Comparison of ENCODE assay signal across 8 mouse cellular contexts in the genomic region with DNA sequence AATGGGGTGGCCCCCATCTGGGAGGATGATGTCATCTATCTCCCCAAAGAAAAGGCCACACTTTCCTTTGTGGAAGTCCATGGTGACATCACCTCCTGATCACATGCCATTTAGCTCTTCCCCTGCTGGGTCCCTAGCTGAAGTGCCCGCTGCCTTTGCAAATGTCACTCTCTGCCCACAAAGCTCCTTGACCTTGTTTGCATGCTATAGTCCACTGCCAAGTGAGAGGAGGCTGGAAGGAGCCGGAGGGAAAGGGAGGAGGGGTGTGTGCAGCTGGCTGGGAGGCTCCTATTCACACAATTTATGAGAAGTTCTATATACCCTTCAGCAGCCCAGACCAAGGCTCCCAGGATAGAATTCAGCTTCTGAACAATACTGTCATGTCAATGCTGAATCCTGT.
DNase-seq lines count a peak whose midpoint lies in the region; ATAC-seq and TF ChIP-seq lines count a peak whose summit lies in the region.

No protein-coding gene starts in this region.

- peak; percentile 54 for DNase-seq in gastrocnemius, adult 18-20 months (ENCODE audit: low spot score)
- no peak for DNase-seq in gastrocnemius, adult 8-10 months (ENCODE audit: low spot score in 2 of 2)
- peak; percentile 52 for DNase-seq in gastrocnemius, adult 2 months
- peak; percentile 70 for DNase-seq in midbrain, embryonic 14.5 days
- DNase-seq in c-Kit-positive CD71-positive TER-119-positive erythroid progenitor cells, embryonic 14.5 days (ENCODE audit: low spot score), result no peak

- TF ChIP-seq CTCF in gastrocnemius, adult 2 months (IDR thresholded peaks at IDR 0.05), result no peak
- TF ChIP-seq CTCF in intestine, postnatal 0 days (IDR thresholded peaks at IDR 0.05; ENCODE audit: low read depth), result no peak

- H3K27me3 ChIP-seq in hindbrain, embryonic 15.5 days, result no peaks in the 10 kb centered on the region
- H3K27me3 ChIP-seq in midbrain, embryonic 14.5 days (ENCODE audit: control insufficient read depth, insufficient read depth, low read length), result no peaks in the 10 kb centered on the region
- no peaks in the 10 kb centered on the region for H3K27me3 ChIP-seq in intestine, postnatal 0 days (replicated peaks; ENCODE audit: control insufficient read depth, insufficient read depth, low read length)

- no peaks in the 10 kb centered on the region for H3K36me3 ChIP-seq in hindbrain, embryonic 15.5 days
- no peaks in the 10 kb centered on the region for H3K36me3 ChIP-seq in midbrain, embryonic 14.5 days (ENCODE audit: control insufficient read depth, insufficient read depth, low read length)
- H3K36me3 ChIP-seq in intestine, postnatal 0 days (ENCODE audit: control insufficient read depth, insufficient read depth), result no peaks in the 10 kb centered on the region

- H3K4me3 ChIP-seq in brown adipose tissue, adult 24 weeks (ENCODE audit: insufficient read depth, low read depth, low read length), result no peak overlapping the region
- H3K4me3 ChIP-seq in gastrocnemius, adult 2 months, result no peak overlapping the region
- H3K4me3 ChIP-seq in hindbrain, embryonic 15.5 days, result no peak overlapping the region
- no peak overlapping the region for H3K4me3 ChIP-seq in midbrain, embryonic 14.5 days (replicated peaks; ENCODE audit: low read depth, low read length)
- H3K4me3 ChIP-seq in intestine, postnatal 0 days (ENCODE audit: low read depth, low read length), result no peak overlapping the region

- H3K9ac ChIP-seq in hindbrain, embryonic 15.5 days, result no peak overlapping the region
- no peak overlapping the region for H3K9ac ChIP-seq in midbrain, embryonic 14.5 days (replicated peaks; ENCODE audit: low read length)
- H3K9ac ChIP-seq in intestine, postnatal 0 days (ENCODE audit: low read depth, low read length), result no peak overlapping the region

- peak; percentile 90 for ATAC-seq in hindbrain, embryonic 15.5 days (ENCODE audit: low FRiP score, low read depth)
- ATAC-seq in midbrain, embryonic 14.5 days (ENCODE audit: low FRiP score, low TSS enrichment), result peak; percentile 77
- no peak for ATAC-seq in intestine, postnatal 0 days

- peaks cover 9% of the 10 kb centered on the region; the same call in 1 of the 2 replicates for H3K4me1 ChIP-seq in brown adipose tissue, adult 24 weeks (ENCODE audit: control insufficient read depth, insufficient read depth, insufficient read length, low read length)
- H3K4me1 ChIP-seq in hindbrain, embryonic 15.5 days (replicated peaks), result peaks cover 17% of the 10 kb centered on the region
- H3K4me1 ChIP-seq in midbrain, embryonic 14.5 days (ENCODE audit: control insufficient read depth, insufficient read depth, low read length), result peaks cover 17% of the 10 kb centered on the region
- H3K4me1 ChIP-seq in intestine, postnatal 0 days (replicated peaks; ENCODE audit: control insufficient read depth, insufficient read depth, low read length), result no peaks in the 10 kb centered on the region

- peak overlapping the region; percentile 94 for H3K27ac ChIP-seq in brown adipose tissue, adult 24 weeks (replicated peaks; ENCODE audit: low read depth, low read length)
- H3K27ac ChIP-seq in gastrocnemius, adult 2 months, result peak overlapping the region; percentile 77
- H3K27ac ChIP-seq in hindbrain, embryonic 15.5 days (replicated peaks), result peak overlapping the region; percentile 63
- H3K27ac ChIP-seq in midbrain, embryonic 14.5 days (replicated peaks; ENCODE audit: low read depth, low read length), result peak overlapping the region; percentile 66; the same call in 1 of the 2 replicates
- no peak overlapping the region for H3K27ac ChIP-seq in intestine, postnatal 0 days (ENCODE audit: low read depth, low read length)

- no peak overlapping the region for H3K4me2 ChIP-seq in hindbrain, embryonic 15.5 days
- no peak overlapping the region for H3K4me2 ChIP-seq in midbrain, embryonic 14.5 days (ENCODE audit: low read length)
- no peak overlapping the region for H3K4me2 ChIP-seq in intestine, postnatal 0 days (replicated peaks; ENCODE audit: low read depth)

- intact Hi-C loops in gastrocnemius, adult 2 months (cut with DNase I), result loop anchor here (10.0 kb wide), 1 partner anchor 176 kb away; a partner anchor contains a TSS

- 2% methylated on average over 2 of the region's 2 CpGs for WGBS in hindbrain, embryonic 15.5 days
- 2% methylated on average over 2 of the region's 2 CpGs for WGBS in midbrain, embryonic 14.5 days
- WGBS in intestine, postnatal 0 days, result 52% methylated on average over 2 of the region's 2 CpGs

- H3K9me3 ChIP-seq in hindbrain, embryonic 15.5 days, result no peaks in the 10 kb centered on the region
- no peaks in the 10 kb centered on the region for H3K9me3 ChIP-seq in midbrain, embryonic 14.5 days (ENCODE audit: control insufficient read depth, low read length)
- no peaks in the 10 kb centered on the region for H3K9me3 ChIP-seq in intestine, postnatal 0 days (ENCODE audit: control insufficient read depth)

Comparison
In these comparisons a context has a peak if more than half of its experiments do, and no peak if none do; other contexts are left out.
1. DNase-seq: peak in gastrocnemius, adult 18-20 months (single experiment), gastrocnemius, adult 2 months (single experiment) and midbrain, embryonic 14.5 days (single experiment); none in gastrocnemius, adult 8-10 months (0 of 2) and c-Kit-positive CD71-positive TER-119-positive erythroid progenitor cells, embryonic 14.5 days (single experiment).